Mouse (Mus musculus): ENCODE data around the gene Brd2. TPM values are rescaled to one million over a fixed set of nuclear protein-coding genes. Genes with fewer than 3 reads are reported as not detected.

The Brd2 gene
- polyA plus RNA-seq, 1 experiment from 2014 or later: 131 TPM

DNA sequence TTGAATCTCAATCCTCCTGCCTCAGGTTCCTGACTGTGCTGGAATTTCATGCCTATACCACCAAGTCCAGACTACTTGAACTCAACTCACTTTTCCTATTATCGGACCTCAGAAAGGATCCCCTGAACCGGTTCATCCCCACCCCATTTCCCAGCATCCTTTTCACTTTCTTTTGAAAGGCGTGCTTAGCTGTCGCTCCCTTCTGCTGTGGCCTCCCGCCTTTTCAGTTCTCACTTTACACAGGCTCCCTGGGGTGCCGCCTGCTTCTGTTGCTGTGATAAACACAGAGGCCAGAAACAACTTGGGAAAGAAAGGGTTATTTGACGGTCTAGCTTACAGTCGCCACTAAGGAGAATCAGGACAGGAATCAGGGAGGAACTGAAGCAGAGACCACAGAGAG is 39.3 kb downstream of the Brd2 start:
- WGBS: 4% methylated on average over 8 of the region's 8 CpGs
- Histone ChIP-seq H3K9me3 (no peaks in the 10 kb centered on the region), H3K27me3 (ENCODE audit: insufficient read depth, poor library complexity, severe bottlenecking) (no peaks in the 10 kb centered on the region; the same call in 1 of the 2 replicates), H3K4me3 (peak overlapping the region; percentile 16; the same call in 1 of the 2 replicates), H3K4me1 (replicated peaks) (peaks cover 12% of the 10 kb centered on the region), H3K27ac (peak overlapping the region; percentile 6; the same call in 1 of the 2 replicates), H3K36me3 (no peaks in the 10 kb centered on the region)
- DNase-seq (ENCODE audit: low spot score): peak; percentile 15

DNA sequence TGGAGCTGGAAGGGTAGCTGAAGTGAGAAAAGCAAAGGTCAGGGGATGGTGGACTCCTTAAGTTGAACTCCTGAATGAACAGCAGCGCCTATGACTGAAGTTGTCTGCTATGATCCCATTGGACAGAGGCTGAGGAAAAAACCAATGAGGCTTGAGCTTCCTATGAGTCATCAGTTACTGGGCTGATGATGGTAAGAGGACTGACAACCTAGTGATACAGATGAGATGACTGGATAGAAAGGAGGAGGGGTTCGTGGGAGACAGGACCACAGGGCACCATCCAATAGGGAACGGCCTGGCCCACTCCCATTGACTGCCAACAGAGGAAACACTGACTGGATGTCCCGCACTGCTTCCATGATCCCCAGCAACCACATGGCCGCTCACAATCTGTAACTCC is 42.8 kb downstream of the Brd2 start:
- H3K27ac ChIP-seq: no peak overlapping the region
- 17% methylated on average over 5 of the region's 5 CpGs for WGBS
- no peak overlapping the region for H3K4me3 ChIP-seq
- H3K36me3 ChIP-seq: no peaks in the 10 kb centered on the region
- peaks cover 23% of the 10 kb centered on the region for H3K27me3 ChIP-seq (ENCODE audit: insufficient read depth, poor library complexity, severe bottlenecking)
- no peaks in the 10 kb centered on the region for H3K9me3 ChIP-seq
- H3K4me1 ChIP-seq (replicated peaks): peaks cover 18% of the 10 kb centered on the region
- DNase-seq (ENCODE audit: low spot score): peak; percentile 38

DNA sequence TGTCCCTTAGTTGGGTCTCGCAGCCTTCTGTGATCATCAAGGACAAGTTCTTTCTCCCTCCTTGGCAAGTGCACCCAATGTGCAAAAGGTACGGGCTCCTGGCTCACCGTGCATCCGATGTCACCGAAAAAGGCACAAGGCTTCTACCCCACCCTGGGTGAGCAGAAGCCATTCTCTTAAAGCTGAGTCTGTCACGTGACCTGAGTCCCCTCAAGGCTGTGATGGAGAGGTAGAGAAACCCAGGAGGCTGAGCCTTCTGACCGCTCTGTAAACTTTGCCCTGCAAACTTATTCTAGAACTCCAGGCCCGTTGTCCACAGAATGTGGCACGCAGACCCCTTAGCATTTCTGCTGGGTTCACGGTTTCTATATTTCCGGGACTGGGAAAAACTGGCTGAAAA is 43.4 kb downstream of the Brd2 start:
- no peaks in the 10 kb centered on the region for H3K9me3 ChIP-seq
- WGBS: 92% methylated on average over 11 of the region's 11 CpGs
- H3K27me3 ChIP-seq (ENCODE audit: insufficient read depth, poor library complexity, severe bottlenecking): peaks cover 23% of the 10 kb centered on the region
- no peak overlapping the region for H3K4me3 ChIP-seq
- H3K36me3 ChIP-seq: no peaks in the 10 kb centered on the region
- H3K4me1 ChIP-seq (replicated peaks): peaks cover 18% of the 10 kb centered on the region
- DNase-seq (ENCODE audit: low spot score): no peak
- no peak overlapping the region for H3K27ac ChIP-seq

DNA sequence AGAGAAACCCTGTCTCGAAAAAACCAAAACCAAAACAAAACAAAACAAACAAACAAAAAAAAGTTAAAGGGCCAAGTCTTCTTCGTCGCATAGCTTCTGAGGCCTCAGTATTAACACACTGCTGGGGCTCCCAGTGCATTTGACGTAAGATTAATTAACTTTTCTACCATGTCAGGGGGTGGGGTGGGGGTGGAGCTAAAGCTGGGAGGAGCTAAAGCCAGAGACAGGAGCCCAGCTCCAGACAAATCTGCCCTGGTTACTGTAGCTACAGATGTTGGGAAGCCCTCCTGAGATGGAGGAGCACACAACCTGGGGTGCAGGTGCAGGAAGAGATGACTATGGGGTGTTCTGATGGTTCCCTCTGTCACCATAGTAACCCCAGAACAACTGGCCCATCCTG is 44.3 kb downstream of the Brd2 start:
- H3K36me3 ChIP-seq: no peaks in the 10 kb centered on the region
- H3K27me3 ChIP-seq (ENCODE audit: insufficient read depth, poor library complexity, severe bottlenecking): peaks cover 23% of the 10 kb centered on the region
- no peak for DNase-seq (ENCODE audit: low spot score)
- 67% methylated on average over 4 of the region's 4 CpGs for WGBS
- no peaks in the 10 kb centered on the region for H3K9me3 ChIP-seq
- H3K4me1 ChIP-seq (replicated peaks): peaks cover 14% of the 10 kb centered on the region
- no peak overlapping the region for H3K27ac ChIP-seq
- no peak overlapping the region for H3K4me3 ChIP-seq

DNA sequence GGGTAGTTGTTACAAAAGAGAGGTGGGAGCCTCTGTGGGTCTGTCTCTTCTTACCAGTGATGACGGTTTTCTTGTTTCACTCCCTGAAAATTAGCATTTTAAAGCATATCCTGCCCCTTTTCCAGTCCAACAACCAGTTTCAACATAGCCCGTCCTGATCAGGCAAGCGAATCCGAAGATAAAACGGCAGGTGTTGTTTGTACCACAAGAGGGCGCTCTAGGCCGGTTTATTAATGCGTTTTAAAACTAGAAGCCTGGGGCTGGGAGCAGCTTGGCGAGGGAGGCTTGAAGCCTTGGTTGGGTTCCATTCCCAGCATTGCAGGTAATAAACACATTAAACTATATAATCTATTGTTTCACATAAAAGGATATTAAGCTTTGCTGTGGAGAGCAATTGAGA is 44.9 kb downstream of the Brd2 start:
- WGBS: 2% methylated on average over 9 of the region's 9 CpGs
- no peaks in the 10 kb centered on the region for H3K36me3 ChIP-seq
- H3K4me3 ChIP-seq: no peak overlapping the region
- H3K27ac ChIP-seq: no peak overlapping the region
- H3K4me1 ChIP-seq (replicated peaks): peaks cover 10% of the 10 kb centered on the region; the same call in 1 of the 2 replicates
- H3K27me3 ChIP-seq (ENCODE audit: insufficient read depth, poor library complexity, severe bottlenecking): peaks cover 23% of the 10 kb centered on the region
- no peaks in the 10 kb centered on the region for H3K9me3 ChIP-seq
- DNase-seq (ENCODE audit: low spot score): peak; percentile 83

DNA sequence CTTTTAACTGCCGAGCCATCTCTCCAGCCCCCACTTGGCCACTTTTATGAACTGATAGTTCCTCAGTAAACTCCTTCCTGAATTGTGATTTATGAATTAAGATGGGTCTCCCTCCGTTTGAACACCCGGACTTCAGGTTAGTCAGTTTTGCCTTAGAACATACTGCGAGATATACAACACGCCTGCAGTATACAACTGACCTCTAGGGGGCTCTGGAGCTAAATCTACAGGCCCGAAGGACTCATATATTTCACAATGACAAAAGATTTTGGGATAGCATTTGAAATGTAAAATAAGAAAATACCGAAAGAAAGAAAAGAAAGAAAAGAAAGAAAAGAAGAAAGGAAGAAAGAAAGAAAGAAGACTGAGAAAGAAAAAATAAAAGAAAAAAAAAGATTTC is 47.2 kb downstream of the Brd2 start:
- WGBS: 41% methylated on average over 7 of the region's 7 CpGs
- Histone ChIP-seq H3K4me3 (no peak overlapping the region), H3K9me3 (no peaks in the 10 kb centered on the region), H3K4me1 (replicated peaks) (peaks cover 10% of the 10 kb centered on the region; the same call in 1 of the 2 replicates), H3K36me3 (no peaks in the 10 kb centered on the region), H3K27me3 (ENCODE audit: insufficient read depth, poor library complexity, severe bottlenecking) (peaks cover 23% of the 10 kb centered on the region), H3K27ac (no peak overlapping the region)
- DNase-seq (ENCODE audit: low spot score): peak; percentile 56

DNA sequence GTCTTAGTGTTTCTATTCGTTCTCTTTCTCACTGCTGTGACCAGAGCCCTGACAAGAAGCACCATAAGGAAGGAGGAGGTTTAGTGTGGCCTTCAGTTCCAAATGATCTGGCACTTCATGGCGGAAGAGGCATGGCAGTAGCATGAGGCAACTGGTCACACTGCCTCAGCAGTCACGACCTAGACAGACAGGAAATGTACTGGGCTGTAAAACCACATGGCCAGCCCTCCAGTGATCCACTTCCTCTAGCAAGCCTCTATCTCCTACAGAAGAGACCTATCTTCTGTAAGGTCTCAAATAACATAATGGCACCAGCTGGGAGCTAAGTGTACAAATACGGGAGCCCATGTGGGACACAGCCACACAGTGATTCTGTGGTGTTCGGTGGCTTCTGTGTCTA is 50.3 kb downstream of the Brd2 start:
- Histone ChIP-seq H3K27me3 (ENCODE audit: insufficient read depth, poor library complexity, severe bottlenecking) (peaks cover 19% of the 10 kb centered on the region), H3K27ac (no peak overlapping the region), H3K4me3 (no peak overlapping the region), H3K36me3 (no peaks in the 10 kb centered on the region), H3K4me1 (replicated peaks) (0 out of 2 replicates have a peak, but pooled peaks cover 8% of the 10 kb centered on the region), H3K9me3 (no peaks in the 10 kb centered on the region)
- 79% methylated on average over 5 of the region's 5 CpGs for WGBS
- no peak for DNase-seq (ENCODE audit: low spot score)

DNA sequence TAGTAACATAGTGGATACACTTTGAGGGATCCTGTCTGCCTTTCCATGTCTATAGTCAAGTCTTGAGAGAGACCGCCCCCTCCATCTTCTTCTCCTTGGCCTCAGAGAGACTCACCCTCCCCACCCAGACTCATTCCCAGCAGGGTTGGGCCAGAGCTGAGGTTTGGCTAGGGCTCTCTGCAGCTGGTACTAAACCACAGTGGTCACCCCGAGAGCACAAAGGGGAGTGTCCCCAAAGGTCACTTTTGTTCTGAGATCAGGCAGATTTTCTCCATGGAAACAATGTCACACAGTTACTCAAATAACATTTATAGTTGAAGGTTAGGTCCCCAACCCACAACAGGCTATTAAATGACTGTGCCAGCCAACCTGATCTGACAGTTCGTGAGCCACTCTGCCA is 53.6 kb downstream of the Brd2 start:
- H3K9me3 ChIP-seq: no peaks in the 10 kb centered on the region
- DNase-seq (ENCODE audit: low spot score): no peak
- H3K4me3 ChIP-seq: no peak overlapping the region
- H3K27ac ChIP-seq: no peak overlapping the region
- H3K36me3 ChIP-seq: peaks cover 8% of the 10 kb centered on the region; the same call in 1 of the 2 replicates
- H3K27me3 ChIP-seq (ENCODE audit: insufficient read depth, poor library complexity, severe bottlenecking): no peaks in the 10 kb centered on the region
- 53% methylated on average over 3 of the region's 3 CpGs for WGBS
- 0 out of 2 replicates have a peak, but pooled peaks cover 6% of the 10 kb centered on the region for H3K4me1 ChIP-seq (replicated peaks)

Other genes starting within 250 kb of the Brd2 start
- gene Gm7029, start 248.8 kb downstream of the Brd2 start, polyA plus RNA-seq (2016; fragmentation: Nextera tagmentation; extraction: Ambion mirVana): not detected in 2 replicates
- gene Kifc1, start 232.0 kb downstream of the Brd2 start, polyA plus RNA-seq (2016; fragmentation: Nextera tagmentation; extraction: Ambion mirVana): 6.3 and 7.1 TPM in 2 replicates
- gene Platr17, start 217.5 kb downstream of the Brd2 start, polyA plus RNA-seq (2016; fragmentation: Nextera tagmentation; extraction: Ambion mirVana): 0.34 and 0.41 TPM in 2 replicates
- 73.1 and 82.8 TPM in 2 replicates for gene Daxx, start 213.2 kb downstream of the Brd2 start, polyA plus RNA-seq (2016; fragmentation: Nextera tagmentation; extraction: Ambion mirVana)
- gene Tapbp, start 206.7 kb downstream of the Brd2 start, polyA plus RNA-seq (2016; fragmentation: Nextera tagmentation; extraction: Ambion mirVana): 14.5 and 17.2 TPM in 2 replicates
- gene Zbtb22, start 206.7 kb downstream of the Brd2 start, polyA plus RNA-seq (2016; fragmentation: Nextera tagmentation; extraction: Ambion mirVana): 23.0 and 24.0 TPM in 2 replicates
- 45.2 and 55.7 TPM in 2 replicates for gene Rgl2, start 193.1 kb downstream of the Brd2 start, polyA plus RNA-seq (2016; fragmentation: Nextera tagmentation; extraction: Ambion mirVana)
- gene Pfdn6, start 182.3 kb downstream of the Brd2 start, polyA plus RNA-seq (2016; fragmentation: Nextera tagmentation; extraction: Ambion mirVana): 228 TPM in 2 replicates
- gene Wdr46, start 182.0 kb downstream of the Brd2 start, polyA plus RNA-seq (2016; fragmentation: Nextera tagmentation; extraction: Ambion mirVana): 47.0 and 51.8 TPM in 2 replicates
- gene B3galt4, start 171.1 kb downstream of the Brd2 start, polyA plus RNA-seq (2016; fragmentation: Nextera tagmentation; extraction: Ambion mirVana): 4.3 and 6.5 TPM in 2 replicates
- gene Vps52, start 166.8 kb downstream of the Brd2 start, polyA plus RNA-seq (2016; fragmentation: Nextera tagmentation; extraction: Ambion mirVana): 55.0 and 63.9 TPM in 2 replicates
- gene Rps18, start 166.6 kb downstream of the Brd2 start, polyA plus RNA-seq (2016; fragmentation: Nextera tagmentation; extraction: Ambion mirVana): 1,286 and 1,579 TPM in 2 replicates
- gene H2-K1, start 122.3 kb downstream of the Brd2 start, polyA plus RNA-seq (2016; fragmentation: Nextera tagmentation; extraction: Ambion mirVana): 27.1 and 30.9 TPM in 2 replicates
- gene Ring1, start 98.0 kb downstream of the Brd2 start, polyA plus RNA-seq (2016; fragmentation: Nextera tagmentation; extraction: Ambion mirVana): 12.3 and 17.3 TPM in 2 replicates
- 65.5 and 73.0 TPM in 2 replicates for gene H2-Ke6, start 94.6 kb downstream of the Brd2 start, polyA plus RNA-seq (2016; fragmentation: Nextera tagmentation; extraction: Ambion mirVana)
- 188 and 197 TPM in 2 replicates for gene Slc39a7, start 91.0 kb downstream of the Brd2 start, polyA plus RNA-seq (2016; fragmentation: Nextera tagmentation; extraction: Ambion mirVana)
- gene Rxrb, start 90.8 kb downstream of the Brd2 start, polyA plus RNA-seq (2016; fragmentation: Nextera tagmentation; extraction: Ambion mirVana): 49.1 and 56.4 TPM in 2 replicates
- gene Col11a2, start 83.2 kb downstream of the Brd2 start, polyA plus RNA-seq (2016; fragmentation: Nextera tagmentation; extraction: Ambion mirVana): 0.99 and 1.7 TPM in 2 replicates
- gene H2-Oa, start 30.3 kb downstream of the Brd2 start, polyA plus RNA-seq (2016; fragmentation: Nextera tagmentation; extraction: Ambion mirVana): 0.80 and 0.82 TPM in 2 replicates
- 5.8 and 7.7 TPM in 2 replicates for gene H2-DMa, start 3.1 kb downstream of the Brd2 start, polyA plus RNA-seq (2016; fragmentation: Nextera tagmentation; extraction: Ambion mirVana)
- gene H2-DMb2, start 20.7 kb upstream of the Brd2 start, polyA plus RNA-seq (2016; fragmentation: Nextera tagmentation; extraction: Ambion mirVana): 0.11 and 0.24 TPM in 2 replicates
- gene H2-DMb1, start 30.4 kb upstream of the Brd2 start, polyA plus RNA-seq (2016; fragmentation: Nextera tagmentation; extraction: Ambion mirVana): 0.30 and 0.98 TPM in 2 replicates
- 1.7 TPM in 2 replicates for gene Tap1, start 64.9 kb upstream of the Brd2 start, polyA plus RNA-seq (2016; fragmentation: Nextera tagmentation; extraction: Ambion mirVana)
- 0.66 and 0.97 TPM in 2 replicates for gene Psmb9, start 65.1 kb upstream of the Brd2 start, polyA plus RNA-seq (2016; fragmentation: Nextera tagmentation; extraction: Ambion mirVana)
- 1.2 and 1.8 TPM in 2 replicates for gene Psmb8, start 75.1 kb upstream of the Brd2 start, polyA plus RNA-seq (2016; fragmentation: Nextera tagmentation; extraction: Ambion mirVana)
- gene Tap2, start 80.9 kb upstream of the Brd2 start, polyA plus RNA-seq (2016; fragmentation: Nextera tagmentation; extraction: Ambion mirVana): 0.27 and 1.4 TPM in 2 replicates
- 0.24 TPM in 1 of 2 replicates, not detected in the other for gene H2-Ob, start 116.3 kb upstream of the Brd2 start, polyA plus RNA-seq (2016; fragmentation: Nextera tagmentation; extraction: Ambion mirVana)
- gene H2-Ab1, start 135.1 kb upstream of the Brd2 start, polyA plus RNA-seq (2016; fragmentation: Nextera tagmentation; extraction: Ambion mirVana): 4.7 and 5.3 TPM in 2 replicates
- gene H2-Aa, start 165.2 kb upstream of the Brd2 start, polyA plus RNA-seq (2016; fragmentation: Nextera tagmentation; extraction: Ambion mirVana): not detected in 2 replicates
- 1.0 and 1.3 TPM in 2 replicates for gene H2-Eb1, start 183.2 kb upstream of the Brd2 start, polyA plus RNA-seq (2016; fragmentation: Nextera tagmentation; extraction: Ambion mirVana)
- gene H2-Eb2, start 203.0 kb upstream of the Brd2 start, polyA plus RNA-seq (2016; fragmentation: Nextera tagmentation; extraction: Ambion mirVana): not detected in 2 replicates
- gene Btnl2, start 232.2 kb upstream of the Brd2 start, polyA plus RNA-seq (2016; fragmentation: Nextera tagmentation; extraction: Ambion mirVana): not detected in 2 replicates

Measured in hindbrain, embryonic 10.5 days (tissue).